8 mouse cellular contexts compared by ENCODE assay signal in genomic region chr7:130577388-130578003, GRCm38 (mm10). TPM values are rescaled to one million over a fixed set of nuclear protein-coding genes. Genes with fewer than 3 reads are reported as not detected.
DNase-seq lines count a peak whose midpoint lies in the region; ATAC-seq and TF ChIP-seq lines count a peak whose summit lies in the region.

Gene Tacc2 (plus strand): TSS chr7:130577438.

- H3K36me3 ChIP-seq in lung, embryonic 14.5 days (ENCODE audit: insufficient read depth) = no peaks in the 10 kb centered on the region
- H3K36me3 ChIP-seq in limb, embryonic 11.5 days (ENCODE audit: control insufficient read depth, insufficient read depth, low read length) = no peaks in the 10 kb centered on the region
- no peaks in the 10 kb centered on the region for H3K36me3 ChIP-seq in small intestine, adult 2 months (ENCODE audit: control insufficient read depth, insufficient read depth, low read length)

- 20% methylated on average over 15 of the region's 15 CpGs for WGBS in lung, embryonic 14.5 days
- 47% methylated on average over 15 of the region's 15 CpGs for WGBS in limb, embryonic 11.5 days
- 18% methylated on average over 15 of the region's 15 CpGs for WGBS in small intestine, adult 2 months

- no peaks in the 10 kb centered on the region for H3K9me3 ChIP-seq in lung, embryonic 14.5 days (ENCODE audit: low read depth, low read length)
- H3K9me3 ChIP-seq in limb, embryonic 11.5 days (ENCODE audit: control insufficient read depth, low read length) = no peaks in the 10 kb centered on the region

- ATAC-seq in lung, embryonic 14.5 days (ENCODE audit: insufficient read depth) = no peak
- ATAC-seq in limb, embryonic 11.5 days (ENCODE audit: insufficient number of reproducible peaks, low FRiP score, low TSS enrichment, low read depth) = no peak

- H3K9ac ChIP-seq in lung, embryonic 14.5 days = peak within 1 kb of the TSS; percentile 21; the same call in 1 of the 2 replicates
- no peak within 1 kb of the TSS for H3K9ac ChIP-seq in limb, embryonic 11.5 days (ENCODE audit: low read length)

- peak; percentile 47 for DNase-seq in lung, embryonic 14.5 days
- DNase-seq in lung, postnatal 25 days (ENCODE audit: low spot score) = no peak
- no peak for DNase-seq in heart, postnatal 25 days (ENCODE audit: low spot score)
- DNase-seq in limb, embryonic 11.5 days (ENCODE audit: low spot score) = no peak
- no peak for DNase-seq in adipocyte (ENCODE audit: low spot score)
- DNase-seq in right cerebral cortex, postnatal 25 days = no peak

- no peak for TF ChIP-seq CTCF in lung, embryonic 14.5 days (IDR thresholded peaks at IDR 0.05; ENCODE audit: low read depth)
- no peak for TF ChIP-seq CTCF in embryonic fibroblast, embryonic 13.5 days (IDR thresholded peaks at IDR 0.05; ENCODE audit: borderline replicate concordance, insufficient read depth, low read length)
- no peak for TF ChIP-seq CTCF in small intestine, adult 2 months (IDR thresholded peaks at IDR 0.05; ENCODE audit: extremely low read depth, insufficient read length, insufficient replicate concordance, low read depth, low read length)

- H3K4me2 ChIP-seq in lung, embryonic 14.5 days = peak within 1 kb of the TSS; percentile 57
- H3K4me2 ChIP-seq in limb, embryonic 11.5 days (ENCODE audit: low read depth, severe bottlenecking) = peak within 1 kb of the TSS; percentile 35

- H3K4me3 ChIP-seq in lung, embryonic 14.5 days (ENCODE audit: low read depth, low read length) = peak within 1 kb of the TSS; percentile 22
- H3K4me3 ChIP-seq in embryonic fibroblast, embryonic 13.5 days (ENCODE audit: insufficient read depth, low read length) = peak within 1 kb of the TSS; percentile 1; the same call in 1 of the 2 replicates
- 0 out of 2 replicates have a peak within 1 kb of the TSS, but pooled peaks have one; percentile 8 for H3K4me3 ChIP-seq in limb, embryonic 11.5 days (ENCODE audit: low read depth, low read length)
- peak within 1 kb of the TSS; percentile 71 for H3K4me3 ChIP-seq in small intestine, adult 2 months (ENCODE audit: low read depth, low read length)

- intact Hi-C loops in heart, postnatal 25 days (cut with DNase I) = no loop called here

- H3K4me1 ChIP-seq in lung, embryonic 14.5 days (ENCODE audit: insufficient read depth) = peaks cover 10% of the 10 kb centered on the region
- H3K4me1 ChIP-seq in embryonic fibroblast, embryonic 13.5 days (ENCODE audit: control insufficient read depth, insufficient read depth, low read length) = 0 out of 2 replicates have a peak, but pooled peaks cover 5% of the 10 kb centered on the region
- peaks cover 2% of the 10 kb centered on the region; the same call in 1 of the 2 replicates for H3K4me1 ChIP-seq in limb, embryonic 11.5 days (ENCODE audit: control insufficient read depth, insufficient read depth, low read length)
- H3K4me1 ChIP-seq in small intestine, adult 2 months (ENCODE audit: control insufficient read depth, insufficient read depth, insufficient read length, low read length) = peaks cover 13% of the 10 kb centered on the region

- peak within 1 kb of the TSS; percentile 10; the same call in 1 of the 2 replicates for H3K27ac ChIP-seq in lung, embryonic 14.5 days (ENCODE audit: low read depth)
- H3K27ac ChIP-seq in embryonic fibroblast, embryonic 13.5 days (ENCODE audit: insufficient read depth, low read length) = no peak within 1 kb of the TSS
- H3K27ac ChIP-seq in limb, embryonic 11.5 days (replicated peaks; ENCODE audit: low read depth, low read length) = no peak within 1 kb of the TSS
- peak within 1 kb of the TSS; percentile 31; the same call in 1 of the 2 replicates for H3K27ac ChIP-seq in small intestine, adult 2 months (ENCODE audit: insufficient read depth, low read depth, low read length)

- no peak for TF ChIP-seq POLR2A in embryonic fibroblast, embryonic 13.5 days (IDR thresholded peaks at IDR 0.05; ENCODE audit: low read depth, low read length)
- TF ChIP-seq POLR2A in small intestine, adult 2 months (IDR thresholded peaks at IDR 0.05; ENCODE audit: low read depth, low read length) = no peak

- H3K27me3 ChIP-seq in lung, embryonic 14.5 days (ENCODE audit: insufficient read depth, low read length) = no peaks in the 10 kb centered on the region
- H3K27me3 ChIP-seq in limb, embryonic 11.5 days (ENCODE audit: control insufficient read depth, insufficient read depth, low read length) = 0 out of 2 replicates have a peak, but pooled peaks cover 3% of the 10 kb centered on the region
- no peaks in the 10 kb centered on the region for H3K27me3 ChIP-seq in small intestine, adult 2 months (ENCODE audit: control insufficient read depth, insufficient read depth, low read length)

RNA-seq across cellular contexts. Expression of gene Tacc2, which starts in this region (rescaled TPM):
- 32.6 and 33.8 TPM in 2 replicates for polyA plus RNA-seq in lung, embryonic 14.5 days (2014; fragmentation: Nextera tagmentation; extraction: Ambion mirVana)
- 43.4 and 53.0 TPM in 2 replicates for polyA plus RNA-seq in embryonic fibroblast, embryonic 13.5 days (2011; ENCODE audit: insufficient read length, low read depth, missing spikeins)
- 100 to 1,000 TPM; 364 to 380 TPM for total RNA-seq in heart, postnatal 25 days (2021)
- 34.7 and 40.0 TPM in 2 replicates for polyA plus RNA-seq in limb, embryonic 11.5 days (2014; fragmentation: Nextera tagmentation; extraction: Ambion mirVana)
- 25.9 and 57.5 TPM in 2 replicates for polyA plus RNA-seq in small intestine, adult 2 months (2012; rRNA removed)

Comparison
In these comparisons a context has a peak if more than half of its experiments do, and no peak if none do; other contexts are left out.
1. H3K27ac ChIP-seq: peak in lung, embryonic 14.5 days (single experiment) and small intestine, adult 2 months (single experiment); none in embryonic fibroblast, embryonic 13.5 days (single experiment) and limb, embryonic 11.5 days (single experiment).
2. H3K4me3 ChIP-seq: peak in every context shown above with its lines; median percentile 71 in small intestine, adult 2 months; 22 in lung, embryonic 14.5 days; 8 in limb, embryonic 11.5 days; 1 in embryonic fibroblast, embryonic 13.5 days.